Mouse (Mus musculus): ENCODE results near the gene Sdhaf1. TPM values are rescaled to one million over a fixed set of nuclear protein-coding genes. Genes with fewer than 3 reads are reported as not detected.

Sdhaf1 gene
- total RNA-seq, 2 experiments from 2014 or later: 0.45 to 2.5 TPM

Other genes with a start within 250 kb of the Sdhaf1 start
Only the 30 nearest of the 32 such genes appear.
- not detected in 2 replicates for gene Gm26920, start 233.5 kb downstream of the Sdhaf1 start, total RNA-seq (2015; ENCODE audit: low replicate concordance)
- gene Gm26920, start 233.5 kb downstream of the Sdhaf1 start, total RNA-seq (2017; ENCODE audit: low replicate concordance): not detected in 2 replicates
- 2.1 and 2.5 TPM in 2 replicates for gene Zfp566, start 233.4 kb downstream of the Sdhaf1 start, total RNA-seq (2015; ENCODE audit: low replicate concordance)
- gene Zfp566, start 233.4 kb downstream of the Sdhaf1 start, total RNA-seq (2017; ENCODE audit: low replicate concordance): not detected in 2 replicates
- 16.2 and 26.8 TPM in 2 replicates for gene Zfp260, start 229.1 kb downstream of the Sdhaf1 start, total RNA-seq (2015; ENCODE audit: low replicate concordance)
- gene Zfp260, start 229.1 kb downstream of the Sdhaf1 start, total RNA-seq (2017; ENCODE audit: low replicate concordance): 2.7 and 3.0 TPM in 2 replicates
- gene Zfp382, start 202.0 kb downstream of the Sdhaf1 start, total RNA-seq (2015; ENCODE audit: low replicate concordance): 5.4 and 7.9 TPM in 2 replicates
- gene Zfp382, start 202.0 kb downstream of the Sdhaf1 start, total RNA-seq (2017; ENCODE audit: low replicate concordance): 4.0 and 6.0 TPM in 2 replicates
- gene Zfp146, start 154.1 kb downstream of the Sdhaf1 start, total RNA-seq (2015; ENCODE audit: low replicate concordance): 21.3 and 48.2 TPM in 2 replicates
- 33.2 and 35.6 TPM in 2 replicates for gene Zfp146, start 154.1 kb downstream of the Sdhaf1 start, total RNA-seq (2017; ENCODE audit: low replicate concordance)
- gene Cox7a1, start 139.8 kb downstream of the Sdhaf1 start, total RNA-seq (2015; ENCODE audit: low replicate concordance): not detected in 2 replicates
- not detected in 2 replicates for gene Cox7a1, start 139.8 kb downstream of the Sdhaf1 start, total RNA-seq (2017; ENCODE audit: low replicate concordance)
- gene Capns1, start 125.1 kb downstream of the Sdhaf1 start, total RNA-seq (2015; ENCODE audit: low replicate concordance): 161 and 183 TPM in 2 replicates
- 48.6 and 66.3 TPM in 2 replicates for gene Capns1, start 125.1 kb downstream of the Sdhaf1 start, total RNA-seq (2017; ENCODE audit: low replicate concordance)
- 18.4 and 35.0 TPM in 2 replicates for gene Polr2i, start 91.9 kb downstream of the Sdhaf1 start, total RNA-seq (2015; ENCODE audit: low replicate concordance)
- gene Polr2i, start 91.9 kb downstream of the Sdhaf1 start, total RNA-seq (2017; ENCODE audit: low replicate concordance): 0.76 and 26.8 TPM in 2 replicates
- gene Tbcb, start 91.6 kb downstream of the Sdhaf1 start, total RNA-seq (2015; ENCODE audit: low replicate concordance): 10.9 and 33.9 TPM in 2 replicates
- gene Tbcb, start 91.6 kb downstream of the Sdhaf1 start, total RNA-seq (2017; ENCODE audit: low replicate concordance): 15.0 and 29.7 TPM in 2 replicates
- not detected in 2 replicates for gene Ovol3, start 88.2 kb downstream of the Sdhaf1 start, total RNA-seq (2015; ENCODE audit: low replicate concordance)
- gene Ovol3, start 88.2 kb downstream of the Sdhaf1 start, total RNA-seq (2017; ENCODE audit: low replicate concordance): not detected in 2 replicates
- not detected in 2 replicates for gene Thap8, start 43.8 kb downstream of the Sdhaf1 start, total RNA-seq (2015; ENCODE audit: low replicate concordance)
- gene Thap8, start 43.8 kb downstream of the Sdhaf1 start, total RNA-seq (2017; ENCODE audit: low replicate concordance): not detected in 2 replicates
- gene Wdr62, start 43.5 kb downstream of the Sdhaf1 start, total RNA-seq (2015; ENCODE audit: low replicate concordance): 42.8 and 71.4 TPM in 2 replicates
- 26.2 and 31.1 TPM in 2 replicates for gene Wdr62, start 43.5 kb downstream of the Sdhaf1 start, total RNA-seq (2017; ENCODE audit: low replicate concordance)
- gene Clip3, start 32.2 kb downstream of the Sdhaf1 start, total RNA-seq (2015; ENCODE audit: low replicate concordance): not detected in 2 replicates
- gene Clip3, start 32.2 kb downstream of the Sdhaf1 start, total RNA-seq (2017; ENCODE audit: low replicate concordance): not detected in 2 replicates
- gene Alkbh6, start 15.2 kb downstream of the Sdhaf1 start, total RNA-seq (2015; ENCODE audit: low replicate concordance): 2.5 and 11.3 TPM in 2 replicates
- 4.2 TPM in 1 of 2 replicates, not detected in the other for gene Alkbh6, start 15.2 kb downstream of the Sdhaf1 start, total RNA-seq (2017; ENCODE audit: low replicate concordance)
- gene Syne4, start 9.1 kb downstream of the Sdhaf1 start, total RNA-seq (2015; ENCODE audit: low replicate concordance): not detected in 2 replicates
- not detected in 2 replicates for gene Syne4, start 9.1 kb downstream of the Sdhaf1 start, total RNA-seq (2017; ENCODE audit: low replicate concordance)
- not detected in 2 replicates for gene E130208F15Rik, start 2.2 kb downstream of the Sdhaf1 start, total RNA-seq (2015; ENCODE audit: low replicate concordance)
- 0.39 TPM in 1 of 2 replicates, not detected in the other for gene E130208F15Rik, start 2.2 kb downstream of the Sdhaf1 start, total RNA-seq (2017; ENCODE audit: low replicate concordance)
- not detected in 2 replicates for gene Lrfn3, start 38.9 kb upstream of the Sdhaf1 start, total RNA-seq (2015; ENCODE audit: low replicate concordance)
- gene Lrfn3, start 38.9 kb upstream of the Sdhaf1 start, total RNA-seq (2017; ENCODE audit: low replicate concordance): not detected in 2 replicates
- gene Tyrobp, start 89.9 kb upstream of the Sdhaf1 start, total RNA-seq (2015; ENCODE audit: low replicate concordance): 243 and 282 TPM in 2 replicates
- gene Tyrobp, start 89.9 kb upstream of the Sdhaf1 start, total RNA-seq (2017; ENCODE audit: low replicate concordance): 60.1 and 77.1 TPM in 2 replicates
- 3.6 and 18.0 TPM in 2 replicates for gene Hcst, start 96.0 kb upstream of the Sdhaf1 start, total RNA-seq (2015; ENCODE audit: low replicate concordance)
- 4.1 TPM in 1 of 2 replicates, not detected in the other for gene Hcst, start 96.0 kb upstream of the Sdhaf1 start, total RNA-seq (2017; ENCODE audit: low replicate concordance)
- gene Nfkbid, start 97.8 kb upstream of the Sdhaf1 start, total RNA-seq (2015; ENCODE audit: low replicate concordance): 7.2 and 20.1 TPM in 2 replicates
- 2.6 and 4.1 TPM in 2 replicates for gene Nfkbid, start 97.8 kb upstream of the Sdhaf1 start, total RNA-seq (2017; ENCODE audit: low replicate concordance)
- not detected in 2 replicates for gene Aplp1, start 121.6 kb upstream of the Sdhaf1 start, total RNA-seq (2015; ENCODE audit: low replicate concordance)
- gene Aplp1, start 121.6 kb upstream of the Sdhaf1 start, total RNA-seq (2017; ENCODE audit: low replicate concordance): not detected in 2 replicates
- not detected in 2 replicates for gene Kirrel2, start 133.8 kb upstream of the Sdhaf1 start, total RNA-seq (2015; ENCODE audit: low replicate concordance)
- gene Kirrel2, start 133.8 kb upstream of the Sdhaf1 start, total RNA-seq (2017; ENCODE audit: low replicate concordance): not detected in 2 replicates
- gene Nphs1, start 134.4 kb upstream of the Sdhaf1 start, total RNA-seq (2015; ENCODE audit: low replicate concordance): not detected in 2 replicates
- 1.2 TPM in 1 of 2 replicates, not detected in the other for gene Nphs1, start 134.4 kb upstream of the Sdhaf1 start, total RNA-seq (2017; ENCODE audit: low replicate concordance)
- not detected in 2 replicates for gene Prodh2, start 169.7 kb upstream of the Sdhaf1 start, total RNA-seq (2015; ENCODE audit: low replicate concordance)
- gene Prodh2, start 169.7 kb upstream of the Sdhaf1 start, total RNA-seq (2017; ENCODE audit: low replicate concordance): not detected in 2 replicates
- gene Arhgap33, start 211.2 kb upstream of the Sdhaf1 start, total RNA-seq (2015; ENCODE audit: low replicate concordance): 73.5 and 85.9 TPM in 2 replicates
- gene Arhgap33, start 211.2 kb upstream of the Sdhaf1 start, total RNA-seq (2017; ENCODE audit: low replicate concordance): 43.0 and 77.7 TPM in 2 replicates
- 62.7 and 79.2 TPM in 2 replicates for gene Hspb6, start 228.3 kb upstream of the Sdhaf1 start, total RNA-seq (2015; ENCODE audit: low replicate concordance)
- gene Hspb6, start 228.3 kb upstream of the Sdhaf1 start, total RNA-seq (2017; ENCODE audit: low replicate concordance): 19.0 and 21.8 TPM in 2 replicates
- 16.8 and 24.5 TPM in 2 replicates for gene Proser3, start 228.4 kb upstream of the Sdhaf1 start, total RNA-seq (2015; ENCODE audit: low replicate concordance)
- 10.9 and 18.1 TPM in 2 replicates for gene Proser3, start 228.4 kb upstream of the Sdhaf1 start, total RNA-seq (2017; ENCODE audit: low replicate concordance)
- 31.4 and 56.2 TPM in 2 replicates for gene Lin37, start 235.9 kb upstream of the Sdhaf1 start, total RNA-seq (2015; ENCODE audit: low replicate concordance)
- 12.5 and 22.3 TPM in 2 replicates for gene Lin37, start 235.9 kb upstream of the Sdhaf1 start, total RNA-seq (2017; ENCODE audit: low replicate concordance)
- 8.4 and 43.6 TPM in 2 replicates for gene U2af1l4, start 239.4 kb upstream of the Sdhaf1 start, total RNA-seq (2015; ENCODE audit: low replicate concordance)
- gene U2af1l4, start 239.4 kb upstream of the Sdhaf1 start, total RNA-seq (2017; ENCODE audit: low replicate concordance): 40.8 and 59.9 TPM in 2 replicates
- gene Gm49396, start 239.4 kb upstream of the Sdhaf1 start, total RNA-seq (2015; ENCODE audit: low replicate concordance): 3.2 and 4.2 TPM in 2 replicates
- 6.8 and 7.2 TPM in 2 replicates for gene Gm49396, start 239.4 kb upstream of the Sdhaf1 start, total RNA-seq (2017; ENCODE audit: low replicate concordance)